Mouse (Mus musculus): ENCODE measurements at regions not wholly inside any gene's neighbourhood (a gene's known extent, or its start where the extent isn't known, plus 50 kb on each side); places are given as distances from the start of the nearest gene placed in this dataset.

DNA sequence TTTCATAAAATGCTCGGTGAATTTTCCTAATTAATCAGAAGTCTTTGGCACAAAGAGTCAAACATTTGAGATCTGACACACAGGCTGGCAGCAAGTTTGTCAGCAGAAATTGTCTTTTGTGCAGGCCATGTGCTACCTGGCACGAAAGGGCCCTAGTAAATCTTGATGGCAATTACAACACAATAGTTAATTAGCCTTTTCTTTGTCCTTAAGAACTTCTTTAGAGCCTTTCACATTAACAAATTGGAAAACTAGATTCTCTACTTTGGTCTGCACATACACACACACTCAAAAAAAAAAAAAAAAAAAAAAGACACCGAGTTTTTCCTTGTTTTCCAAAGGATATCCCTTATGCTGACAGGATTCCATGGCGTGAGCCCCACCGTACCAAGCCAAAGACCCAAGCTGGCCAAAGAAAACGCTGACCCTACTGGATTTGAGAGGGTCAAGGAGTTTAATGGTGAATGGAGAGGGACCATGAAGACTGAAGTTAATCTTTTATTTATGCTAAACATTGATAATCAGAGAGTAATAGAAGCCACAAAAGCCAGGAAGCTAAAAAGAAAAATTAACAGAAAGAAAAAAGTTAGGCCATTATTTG lies 113.2 kb upstream of the Tll1 start:
- TF ChIP-seq CTCF (IDR thresholded peaks at IDR 0.05; ENCODE audit: borderline replicate concordance, insufficient read depth, low read length) (no peak), POLR2A (IDR thresholded peaks at IDR 0.05; ENCODE audit: low read depth, low read length) (no peak)
- Histone ChIP-seq H3K4me1 (ENCODE audit: control insufficient read depth, insufficient read depth, low read length) (no peaks in the 10 kb centered on the region), H3K27ac (ENCODE audit: insufficient read depth, low read length) (no peak overlapping the region), H3K4me3 (ENCODE audit: insufficient read depth, low read length) (no peak overlapping the region)

DNA sequence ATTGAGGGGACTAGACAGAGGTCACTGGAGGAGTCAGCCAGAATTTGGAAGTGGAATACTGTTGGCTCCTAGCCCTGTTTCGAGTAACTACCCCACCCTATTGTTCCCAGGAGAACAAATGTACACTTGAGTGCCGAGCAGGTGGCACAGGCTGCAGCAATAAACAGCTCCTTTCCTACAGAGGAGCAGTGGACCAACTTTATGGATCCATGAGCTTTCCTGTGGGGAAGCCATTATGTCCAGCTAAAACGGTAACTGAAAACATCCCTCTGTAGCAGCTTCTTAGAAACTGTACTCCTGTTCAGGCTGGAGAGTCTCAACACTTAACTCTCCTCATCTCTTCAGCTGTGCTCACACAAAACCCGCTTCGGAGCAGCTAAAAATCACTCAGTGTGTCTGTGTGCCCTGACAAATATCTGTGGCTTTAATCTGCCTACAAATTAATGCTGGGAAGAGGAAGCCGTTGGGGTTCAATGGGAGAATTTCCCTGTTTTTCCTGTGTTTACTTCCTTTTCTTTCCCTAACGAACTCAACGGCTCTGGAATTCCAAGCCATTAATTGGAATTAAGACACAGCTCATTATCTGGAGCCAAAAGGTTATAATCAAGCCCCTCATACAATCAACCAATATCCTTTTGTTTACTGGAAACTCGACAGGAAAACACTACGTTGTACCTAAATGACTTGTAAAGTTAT lies 112.6 kb upstream of the Tll1 start:
- H3K4me1 ChIP-seq (ENCODE audit: control insufficient read depth, insufficient read depth, low read length): no peaks in the 10 kb centered on the region
- H3K27ac ChIP-seq (ENCODE audit: insufficient read depth, low read length): no peak overlapping the region
- no peak overlapping the region for H3K4me3 ChIP-seq (ENCODE audit: insufficient read depth, low read length)
- TF ChIP-seq CTCF (IDR thresholded peaks at IDR 0.05; ENCODE audit: borderline replicate concordance, insufficient read depth, low read length) (no peak), POLR2A (IDR thresholded peaks at IDR 0.05; ENCODE audit: low read depth, low read length) (no peak)

DNA sequence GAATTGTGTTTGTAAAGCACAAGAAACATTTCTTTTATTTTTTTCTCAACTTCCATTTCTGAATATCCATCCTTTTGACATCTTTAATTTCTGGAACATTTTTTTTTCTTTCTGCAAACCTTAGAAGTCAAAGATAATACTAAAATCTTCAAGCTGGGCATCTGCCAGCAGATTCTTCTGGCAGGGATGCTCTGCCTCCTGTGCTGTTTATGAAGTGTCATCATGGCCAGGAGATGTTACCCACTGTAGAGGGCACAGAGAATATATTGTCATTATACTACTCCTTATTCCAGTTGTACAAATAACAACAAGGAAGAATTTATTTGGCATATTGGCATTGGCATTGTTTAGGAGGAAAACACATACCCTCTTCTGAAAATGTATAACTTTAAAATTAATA lies 111.7 kb upstream of the Tll1 start:
- no peaks in the 10 kb centered on the region for H3K4me1 ChIP-seq (ENCODE audit: control insufficient read depth, insufficient read depth, low read length)
- no peak overlapping the region for H3K27ac ChIP-seq (ENCODE audit: insufficient read depth, low read length)
- no peak overlapping the region for H3K4me3 ChIP-seq (ENCODE audit: insufficient read depth, low read length)
- TF ChIP-seq POLR2A (IDR thresholded peaks at IDR 0.05; ENCODE audit: low read depth, low read length): no peak

DNA sequence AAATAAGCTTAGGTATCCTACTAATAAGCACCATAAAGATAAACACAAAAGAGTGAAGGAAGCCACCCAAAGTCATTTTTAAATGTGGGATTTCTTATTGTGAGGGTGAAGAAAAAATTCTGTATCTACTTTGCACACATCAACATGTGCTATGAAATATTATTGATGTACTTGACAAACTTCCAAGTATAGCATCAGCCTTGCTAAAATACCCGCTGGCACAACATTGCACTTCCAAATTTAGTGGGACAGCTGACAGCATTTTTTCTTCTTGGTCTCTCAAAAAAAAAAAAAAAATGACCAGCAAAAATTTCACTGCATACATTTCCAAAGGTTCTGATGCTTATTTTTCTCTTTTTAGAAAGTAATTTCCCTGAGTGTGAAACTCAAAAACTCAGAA lies 101.9 kb upstream of the Tll1 start:
- Histone ChIP-seq H3K4me1 (ENCODE audit: control insufficient read depth, insufficient read depth, low read length) (no peaks in the 10 kb centered on the region), H3K27ac (ENCODE audit: insufficient read depth, low read length) (no peak overlapping the region), H3K4me3 (ENCODE audit: insufficient read depth, low read length) (no peak overlapping the region)
- no peak for TF ChIP-seq CTCF (IDR thresholded peaks at IDR 0.05; ENCODE audit: borderline replicate concordance, insufficient read depth, low read length)
- TF ChIP-seq POLR2A (IDR thresholded peaks at IDR 0.05; ENCODE audit: low read depth, low read length): no peak

DNA sequence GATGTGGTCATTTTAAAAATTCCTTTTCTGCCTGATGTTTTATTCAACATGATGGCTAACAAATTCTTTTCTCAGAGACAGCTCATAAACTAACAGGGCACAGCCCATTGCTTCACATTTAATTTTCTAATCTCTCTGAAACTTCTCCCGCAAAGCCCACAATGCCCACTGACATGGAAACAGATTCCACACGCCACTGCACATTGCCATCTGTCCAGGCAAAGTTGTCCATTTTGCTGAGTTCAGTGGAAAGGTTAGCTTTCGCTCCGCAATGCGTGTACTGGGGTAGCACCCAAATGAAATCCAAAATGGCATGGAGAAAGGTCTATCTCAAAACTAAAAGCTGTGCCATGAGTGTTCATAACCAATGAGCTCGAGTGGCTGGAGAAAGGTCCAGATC lies 76.7 kb upstream of the Tll1 start:
- Histone ChIP-seq H3K4me3 (ENCODE audit: insufficient read depth, low read length) (no peak overlapping the region), H3K4me1 (ENCODE audit: control insufficient read depth, insufficient read depth, low read length) (no peaks in the 10 kb centered on the region), H3K27ac (ENCODE audit: insufficient read depth, low read length) (no peak overlapping the region; the same call in 1 of the 2 replicates)
- no peak for TF ChIP-seq POLR2A (IDR thresholded peaks at IDR 0.05; ENCODE audit: low read depth, low read length)
- TF ChIP-seq CTCF (IDR thresholded peaks at IDR 0.05; ENCODE audit: borderline replicate concordance, insufficient read depth, low read length): no peak

DNA sequence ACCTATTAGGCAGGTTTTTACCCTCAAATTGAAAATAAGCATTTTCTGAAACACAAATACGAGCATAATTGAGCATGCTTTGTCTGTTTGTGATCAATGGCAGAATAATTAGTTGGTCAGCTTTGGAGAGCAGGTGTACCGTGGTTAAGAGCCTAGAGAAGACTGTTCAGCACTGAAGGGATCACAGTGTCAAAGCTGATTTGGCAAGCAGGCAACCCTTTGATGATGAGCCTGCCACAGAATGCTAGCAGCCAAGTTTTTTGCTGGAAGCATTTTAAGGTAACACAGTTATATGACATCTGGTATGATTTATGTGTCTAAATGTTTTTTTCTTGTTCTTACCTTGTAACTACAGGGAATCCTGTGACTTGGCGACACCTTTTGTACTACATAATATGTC lies 75.5 kb upstream of the Tll1 start:
- no peak for TF ChIP-seq POLR2A (IDR thresholded peaks at IDR 0.05; ENCODE audit: low read depth, low read length)
- no peak for TF ChIP-seq CTCF (IDR thresholded peaks at IDR 0.05; ENCODE audit: borderline replicate concordance, insufficient read depth, low read length)
- Histone ChIP-seq H3K4me3 (ENCODE audit: insufficient read depth, low read length) (no peak overlapping the region), H3K4me1 (ENCODE audit: control insufficient read depth, insufficient read depth, low read length) (no peaks in the 10 kb centered on the region), H3K27ac (ENCODE audit: insufficient read depth, low read length) (no peak overlapping the region)

DNA sequence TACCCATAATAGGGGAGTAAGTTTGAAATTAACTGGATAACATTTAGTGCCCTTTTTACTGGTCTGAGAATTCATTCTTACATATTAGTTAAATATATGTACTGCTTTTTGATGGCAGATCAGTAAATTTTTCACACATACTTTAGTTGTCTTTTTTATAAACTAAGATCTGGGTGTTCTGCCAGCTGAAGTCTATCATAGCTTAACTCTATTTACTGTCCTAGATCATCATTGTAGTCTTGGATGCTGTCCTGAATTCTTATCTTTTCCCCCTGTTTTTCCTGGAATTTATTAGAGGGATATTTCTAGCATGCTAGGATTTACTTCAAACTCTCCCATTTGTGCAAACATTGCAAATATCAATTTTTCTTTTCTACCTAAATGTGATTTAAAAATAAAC lies 74.3 kb upstream of the Tll1 start:
- TF ChIP-seq POLR2A (IDR thresholded peaks at IDR 0.05; ENCODE audit: low read depth, low read length): no peak
- Histone ChIP-seq H3K4me3 (ENCODE audit: insufficient read depth, low read length) (no peak overlapping the region), H3K27ac (ENCODE audit: insufficient read depth, low read length) (no peak overlapping the region), H3K4me1 (ENCODE audit: control insufficient read depth, insufficient read depth, low read length) (no peaks in the 10 kb centered on the region)

DNA sequence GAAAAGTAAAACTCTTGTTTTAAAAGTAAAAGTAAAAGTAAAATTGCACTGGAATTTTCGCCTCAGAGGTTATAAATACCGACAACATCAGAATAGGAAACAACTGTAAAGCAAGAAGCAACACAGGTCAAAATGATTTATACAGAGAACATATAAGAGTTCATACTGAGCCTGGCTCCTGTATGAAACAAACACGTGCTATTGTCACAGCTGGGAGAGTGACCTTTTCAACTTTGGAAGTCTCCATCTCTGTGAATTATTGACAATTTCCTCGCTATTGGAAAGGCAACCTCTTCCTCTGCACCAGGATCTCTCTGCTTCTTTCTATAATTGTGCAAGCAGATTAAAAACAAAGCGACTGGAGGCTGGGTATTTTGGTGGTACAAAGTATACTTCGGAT lies 70.0 kb upstream of the Tll1 start:
- Histone ChIP-seq H3K4me3 (ENCODE audit: insufficient read depth, low read length) (no peak overlapping the region), H3K27ac (ENCODE audit: insufficient read depth, low read length) (no peak overlapping the region), H3K4me1 (ENCODE audit: control insufficient read depth, insufficient read depth, low read length) (no peaks in the 10 kb centered on the region)
- no peak for TF ChIP-seq CTCF (IDR thresholded peaks at IDR 0.05; ENCODE audit: borderline replicate concordance, insufficient read depth, low read length)
- no peak for TF ChIP-seq POLR2A (IDR thresholded peaks at IDR 0.05; ENCODE audit: low read depth, low read length)

DNA sequence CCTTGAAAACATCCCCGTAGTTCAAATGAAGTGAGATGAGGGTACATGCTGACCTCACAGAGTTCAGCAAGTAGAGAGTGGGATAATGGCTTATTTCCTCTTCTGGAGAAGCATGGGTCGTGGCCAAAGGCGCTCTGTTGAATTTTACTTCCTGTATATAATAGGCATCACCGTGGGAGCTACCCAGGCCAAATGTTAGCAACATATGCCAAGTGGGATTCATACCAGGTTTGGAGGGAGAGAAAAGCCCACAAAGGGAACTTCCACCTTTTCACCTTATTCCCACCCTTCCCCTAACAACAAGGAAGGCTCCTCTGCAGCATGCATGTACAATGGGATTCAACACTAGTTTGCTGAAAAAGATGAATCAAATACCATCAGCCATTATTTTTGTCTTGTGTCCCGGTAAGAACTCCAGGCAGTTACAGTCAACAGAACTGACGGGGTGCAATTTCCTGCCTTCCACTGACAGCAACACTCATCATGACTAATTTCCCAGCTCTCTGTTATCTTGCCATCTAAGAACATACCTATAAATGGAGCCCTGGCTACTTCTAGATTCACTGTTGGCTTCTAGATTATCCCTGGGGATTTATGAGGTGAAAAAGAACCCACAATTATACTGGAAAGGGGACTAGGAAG lies 59.4 kb upstream of the Tll1 start:
- Histone ChIP-seq H3K4me1 (ENCODE audit: control insufficient read depth, insufficient read depth, low read length) (no peaks in the 10 kb centered on the region; the same call in 1 of the 2 replicates), H3K27ac (ENCODE audit: insufficient read depth, low read length) (no peak overlapping the region), H3K4me3 (ENCODE audit: insufficient read depth, low read length) (no peak overlapping the region)
- TF ChIP-seq POLR2A (IDR thresholded peaks at IDR 0.05; ENCODE audit: low read depth, low read length): no peak
- TF ChIP-seq CTCF (IDR thresholded peaks at IDR 0.05; ENCODE audit: borderline replicate concordance, insufficient read depth, low read length): no peak
